Mouse (Mus musculus) hindbrain, embryonic 13.5 days (tissue): ENCODE data around the gene Tfap2e. TPM values are rescaled to one million over a fixed set of nuclear protein-coding genes. Genes with fewer than 3 reads are reported as not detected.
A peak's percentile ranks its signal among the peaks of the same experiment; 100 is the strongest.

Experiments used
- ATAC-seq: fragments of 200-750 bp; cut with Nextera tagmentation; 2 replicates; pipeline ENCODE4 v1.8.0; 2017; ENCODE audit warnings: moderate TSS enrichment; ENCODE audit not compliant: low FRiP score
- H3K27ac ChIP-seq: fragments of 300-500 bp; sonication (generic); 2 replicates; pipeline ENCODE4 v1.5.1; 2015; ENCODE audit warnings: inconsistent platforms, mild to moderate bottlenecking, moderate library complexity
- H3K27me3 ChIP-seq: fragments of 300-500 bp; sonication (generic); 2 replicates; pipeline ENCODE4 v1.6.1; 2015; ENCODE audit warnings: mild to moderate bottlenecking, inconsistent platforms
- H3K36me3 ChIP-seq: fragments of 300-500 bp; sonication (generic); 2 replicates; pipeline ENCODE4 v1.6.1; 2015; ENCODE audit warnings: mild to moderate bottlenecking, inconsistent platforms
- H3K4me1 ChIP-seq: fragments of 300-500 bp; sonication (generic); replicated peaks from 2 replicates; pipeline ENCODE4 v1.6.1; 2015; ENCODE audit warnings: inconsistent platforms
- H3K4me2 ChIP-seq: fragments of 300-500 bp; sonication (generic); 2 replicates; pipeline ENCODE4 v1.6.1; 2015; ENCODE audit warnings: inconsistent platforms, mild to moderate bottlenecking, moderate library complexity
- H3K4me3 ChIP-seq: fragments of 300-500 bp; sonication (generic); 2 replicates; pipeline ENCODE4 v1.5.1; 2015; ENCODE audit warnings: mild to moderate bottlenecking, inconsistent platforms
- H3K9ac ChIP-seq: fragments of 300-500 bp; sonication (generic); 2 replicates; pipeline ENCODE4 v1.6.1; 2015; ENCODE audit warnings: mild to moderate bottlenecking, inconsistent platforms
- H3K9me3 ChIP-seq: fragments of 300-500 bp; sonication (generic); 2 replicates; pipeline ENCODE4 v1.6.1; 2016; ENCODE audit warnings: inconsistent platforms
- WGBS: fragments of 180-500 bp; shearing (Covaris S2); methylation state at CpG from one replicate; pipeline ENCODE4 v1.1.7; 2015; 5-methylcytosine and 5-hydroxymethylcytosine counted together
- polyA plus RNA-seq: library from polyadenylated mRNA; unstranded; fragments of >200 nt; fragmentation: Nextera tagmentation; extraction: Ambion mirVana; gene quantifications from 2 replicates; pipeline ENCODE4 v1.2.1, GENCODE M21; 2015

Tfap2e gene
- polyA plus RNA-seq, 1 experiment from 2014 or later = 0.38 TPM

DNA sequence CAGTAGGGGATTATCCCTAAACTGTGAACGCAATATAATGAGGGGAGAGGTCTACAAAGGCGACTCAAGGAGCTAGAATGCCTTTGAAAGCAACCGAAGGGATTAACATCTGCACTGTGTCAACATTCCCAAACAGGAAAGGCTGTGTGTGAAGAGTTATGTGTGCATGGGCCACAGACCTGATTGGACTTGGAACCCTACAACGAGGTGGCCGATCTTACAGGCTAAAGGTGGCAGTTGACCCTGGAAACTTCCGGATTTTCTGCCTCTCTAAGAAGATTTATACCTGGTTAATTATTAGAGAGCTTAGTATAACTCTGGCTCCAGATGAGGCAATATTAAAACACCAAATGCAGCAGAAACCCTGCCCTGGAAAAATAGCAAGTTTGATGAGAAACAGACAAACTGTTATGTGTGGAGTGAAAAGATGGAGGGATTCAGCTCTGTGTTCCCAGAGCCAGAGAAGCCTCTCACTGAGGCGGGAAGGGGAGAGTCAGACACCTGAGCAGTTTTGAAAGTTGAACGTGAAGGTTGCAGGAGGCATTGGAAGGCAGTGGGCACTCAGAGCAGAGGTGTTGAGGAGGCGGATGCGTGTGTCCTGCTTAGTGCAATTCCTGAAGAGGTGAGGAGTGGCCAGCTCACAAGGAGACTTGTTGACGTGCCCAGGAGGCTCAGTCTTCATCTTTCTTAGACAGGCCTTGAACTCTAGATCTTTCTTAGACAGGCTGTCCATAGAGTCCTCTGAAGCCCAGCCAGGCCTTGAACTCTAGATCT is 26.7 kb upstream of the Tfap2e start:
- Histone ChIP-seq H3K4me3 (no peak overlapping the region), H3K4me1 (no peaks in the 10 kb centered on the region), H3K4me2 (no peak overlapping the region), H3K9ac (no peak overlapping the region), H3K27ac (no peak overlapping the region), H3K36me3 (peaks cover 47% of the 10 kb centered on the region), H3K27me3 (no peaks in the 10 kb centered on the region), H3K9me3 (no peaks in the 10 kb centered on the region)
- no peak for ATAC-seq
- 87% methylated on average over 11 of the region's 11 CpGs for WGBS

DNA sequence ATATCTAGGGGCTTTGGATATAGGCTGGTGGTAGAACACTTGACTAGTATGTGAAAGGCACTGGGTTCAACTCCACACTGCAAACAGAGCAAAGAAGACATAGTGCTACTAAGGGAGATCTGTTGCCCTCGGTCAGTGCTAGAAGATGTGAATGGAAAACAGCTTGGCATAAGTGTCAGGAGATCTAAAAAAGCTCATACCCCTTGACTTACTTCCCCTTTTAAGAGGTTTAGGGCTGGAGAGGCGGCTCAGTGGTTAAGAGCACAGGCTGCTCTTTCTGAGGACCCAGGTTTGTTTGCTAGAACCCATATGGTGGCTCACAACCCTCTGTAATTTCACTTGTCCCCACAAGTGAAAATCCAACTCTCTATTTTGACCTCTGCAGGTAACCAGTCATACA is 23.4 kb upstream of the Tfap2e start:
- H3K27me3 ChIP-seq = no peaks in the 10 kb centered on the region
- no peak for ATAC-seq
- WGBS = 92% methylated on average over 2 of the region's 2 CpGs
- H3K9ac ChIP-seq = no peak overlapping the region
- no peak overlapping the region for H3K27ac ChIP-seq
- H3K4me1 ChIP-seq = peaks cover 13% of the 10 kb centered on the region
- H3K36me3 ChIP-seq = peaks cover 49% of the 10 kb centered on the region
- H3K4me3 ChIP-seq = no peak overlapping the region
- H3K4me2 ChIP-seq = no peak overlapping the region
- H3K9me3 ChIP-seq = no peaks in the 10 kb centered on the region

DNA sequence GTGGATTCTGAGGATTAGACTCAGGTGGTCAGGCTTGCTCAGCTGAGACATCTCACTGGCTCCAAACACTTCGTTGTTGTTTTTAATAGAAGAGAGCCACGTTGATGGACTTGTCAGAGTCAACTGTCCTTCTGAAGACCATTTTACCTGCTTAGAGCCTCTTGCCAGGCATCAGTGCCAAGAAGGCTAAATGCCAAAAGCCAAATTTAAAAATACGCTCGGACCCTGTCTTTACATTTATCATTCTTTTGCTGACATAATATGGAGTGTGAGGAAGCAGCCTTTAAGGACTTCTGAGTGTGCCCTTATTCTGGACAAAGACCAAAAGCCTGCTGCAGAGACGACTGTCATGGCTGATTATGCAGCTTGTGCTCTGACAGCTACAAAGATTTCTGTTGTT is 22.3 kb upstream of the Tfap2e start:
- peaks cover 17% of the 10 kb centered on the region for H3K4me1 ChIP-seq
- H3K4me3 ChIP-seq = no peak overlapping the region
- H3K36me3 ChIP-seq = peaks cover 45% of the 10 kb centered on the region
- ATAC-seq = no peak
- 89% methylated on average over 5 of the region's 5 CpGs for WGBS
- no peaks in the 10 kb centered on the region for H3K9me3 ChIP-seq
- no peaks in the 10 kb centered on the region for H3K27me3 ChIP-seq
- H3K27ac ChIP-seq = no peak overlapping the region
- H3K4me2 ChIP-seq = no peak overlapping the region
- no peak overlapping the region for H3K9ac ChIP-seq

DNA sequence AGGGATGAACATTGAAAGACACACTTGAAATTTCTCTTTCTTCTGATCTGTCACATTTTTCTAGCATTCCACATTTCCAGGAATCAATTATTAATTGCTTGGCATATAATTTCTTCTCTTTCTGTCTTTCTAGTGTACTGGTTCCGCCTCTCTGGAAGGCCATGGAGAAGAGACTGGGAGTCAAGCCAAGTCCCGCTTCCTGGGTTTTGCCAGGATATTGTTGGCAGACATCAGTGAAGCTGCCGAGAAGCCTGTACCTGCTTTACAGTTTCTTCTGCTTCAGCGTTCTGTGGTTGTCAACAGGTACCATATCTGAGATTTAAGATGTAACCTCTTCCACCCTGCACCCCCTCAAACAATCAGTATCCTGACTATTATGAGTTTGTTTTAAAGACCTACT is 20.7 kb upstream of the Tfap2e start:
- Histone ChIP-seq H3K9ac (no peak overlapping the region), H3K36me3 (peaks cover 31% of the 10 kb centered on the region), H3K9me3 (no peaks in the 10 kb centered on the region), H3K27me3 (no peaks in the 10 kb centered on the region), H3K27ac (no peak overlapping the region), H3K4me2 (no peak overlapping the region), H3K4me1 (peaks cover 26% of the 10 kb centered on the region), H3K4me3 (no peak overlapping the region)
- WGBS = 81% methylated on average over 4 of the region's 4 CpGs
- ATAC-seq = no peak

DNA sequence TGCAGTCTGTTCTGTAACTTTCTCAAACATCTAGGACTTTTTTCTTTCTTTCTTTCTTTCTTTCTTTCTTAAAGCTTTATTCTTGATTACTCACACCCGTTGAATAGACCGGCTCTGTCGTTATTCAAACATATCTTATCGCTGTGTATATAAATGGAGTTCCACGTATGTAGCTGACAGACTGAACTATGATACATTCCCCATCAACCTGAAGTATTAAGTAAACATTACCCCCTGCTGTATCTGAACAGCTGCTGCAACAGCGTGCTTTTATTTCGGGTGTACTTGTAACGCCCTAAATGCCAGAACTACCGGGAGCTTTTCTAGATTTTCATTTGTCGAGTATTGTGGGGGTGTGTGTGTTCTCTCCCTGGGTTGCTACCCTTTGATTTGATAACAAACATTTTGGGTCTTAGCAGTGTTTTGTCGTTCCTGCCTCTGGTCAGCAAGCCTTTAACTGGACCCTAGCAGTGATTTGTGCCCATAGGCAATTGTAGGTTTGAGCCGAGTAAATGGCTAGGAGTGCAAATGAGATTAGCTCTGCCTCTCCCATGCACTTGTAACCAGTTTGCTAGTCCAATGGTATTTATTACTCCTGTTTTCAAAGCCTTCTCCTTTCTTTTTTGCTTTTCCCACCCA is 18.8 kb upstream of the Tfap2e start:
- Histone ChIP-seq H3K27me3 (no peaks in the 10 kb centered on the region), H3K4me1 (peaks cover 45% of the 10 kb centered on the region), H3K4me3 (peak overlapping the region; percentile 69), H3K4me2 (peak overlapping the region; percentile 97), H3K27ac (no peak overlapping the region), H3K9ac (peak overlapping the region; percentile 90), H3K9me3 (no peaks in the 10 kb centered on the region), H3K36me3 (peaks cover 23% of the 10 kb centered on the region)
- 56% methylated on average over 12 of the region's 12 CpGs for WGBS
- ATAC-seq = no peak

DNA sequence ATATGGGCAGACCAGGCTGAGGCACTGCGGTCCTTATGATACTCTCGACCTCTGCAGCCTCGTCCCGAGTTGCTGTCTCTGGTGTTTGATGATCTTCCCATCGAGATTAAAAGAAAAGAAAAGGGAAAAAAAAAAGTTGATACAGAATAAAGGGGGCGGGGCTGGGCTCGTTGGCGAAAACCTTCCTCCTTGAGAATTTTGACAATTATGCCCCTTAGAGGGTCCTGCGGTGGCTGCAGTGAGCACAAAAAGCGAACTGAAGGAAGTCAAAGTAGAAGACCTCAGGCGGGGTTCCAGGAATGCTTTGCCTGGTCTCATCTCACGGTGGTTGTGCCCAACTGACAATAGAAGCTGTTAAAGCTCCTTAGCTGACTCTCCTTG is 18.2 kb upstream of the Tfap2e start:
- WGBS = 1% methylated on average over 12 of the region's 12 CpGs
- H3K36me3 ChIP-seq = peaks cover 24% of the 10 kb centered on the region
- no peak for ATAC-seq
- H3K27me3 ChIP-seq = no peaks in the 10 kb centered on the region
- peak overlapping the region; percentile 90 for H3K9ac ChIP-seq
- H3K4me2 ChIP-seq = peak overlapping the region; percentile 97
- H3K4me3 ChIP-seq = peak overlapping the region; percentile 69
- peaks cover 51% of the 10 kb centered on the region for H3K4me1 ChIP-seq
- H3K27ac ChIP-seq = peak overlapping the region; percentile 98
- no peaks in the 10 kb centered on the region for H3K9me3 ChIP-seq

DNA sequence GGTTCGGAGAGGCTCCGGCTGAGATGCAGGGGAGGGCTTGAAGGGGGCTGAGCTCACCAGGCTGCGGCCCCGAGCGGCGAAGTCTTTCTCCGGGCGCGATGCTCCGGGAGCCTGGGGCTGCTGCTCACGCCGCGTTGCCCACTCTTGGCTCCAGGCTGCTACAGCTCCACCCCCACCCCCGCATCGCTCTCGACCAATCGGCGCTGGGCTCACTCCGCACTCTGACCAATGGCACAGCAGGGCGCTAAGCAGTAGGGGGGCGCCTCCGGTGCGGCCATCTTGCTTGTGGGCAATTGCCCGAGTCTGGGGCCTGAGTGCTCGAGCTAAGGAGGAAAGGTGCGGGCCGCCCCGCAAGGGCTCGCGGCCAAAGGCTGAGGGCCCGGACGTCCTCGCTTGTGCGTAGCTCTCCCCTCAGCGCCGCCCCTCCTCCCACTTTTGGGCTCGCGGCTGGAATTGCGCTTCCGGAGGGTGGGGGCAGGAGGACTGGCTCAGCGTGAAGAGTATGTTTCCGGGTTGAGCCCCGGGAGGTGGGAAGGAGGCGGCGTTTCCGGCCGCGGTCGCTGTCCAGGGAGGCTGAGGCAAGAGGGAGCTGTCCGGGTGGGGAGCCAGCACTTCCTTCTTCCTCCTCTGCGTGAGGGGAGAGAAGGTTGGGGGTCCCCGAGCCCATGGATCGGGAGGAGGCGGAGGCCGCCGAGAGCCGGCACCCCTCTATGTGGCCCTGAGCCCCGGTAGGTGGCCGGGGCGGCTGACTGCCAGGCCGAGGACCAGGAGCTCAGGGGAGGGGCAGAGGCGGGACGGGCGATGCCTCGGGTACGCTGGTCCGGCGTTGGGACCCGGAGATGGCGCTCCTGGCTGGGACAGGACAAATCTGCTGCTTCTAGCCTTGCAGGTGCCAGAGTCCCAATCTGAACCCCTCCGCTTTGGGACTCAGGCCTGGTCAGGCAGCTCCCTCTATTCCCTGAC is 17.5 kb upstream of the Tfap2e start, which contains the start of the genes Ncdn and AU040320:
Ncdn (minus strand) TSS at position 171 of the 963 bp plus-strand sequence.
AU040320 (plus strand) TSS at position 277 of the 963 bp plus-strand sequence.
- peaks cover 31% of the 10 kb centered on the region for H3K36me3 ChIP-seq
- WGBS = under 1% methylated on average over 69 of the region's 71 CpGs
- H3K4me2 ChIP-seq = peak within 1 kb of the TSS; percentile 97
- peaks cover 58% of the 10 kb centered on the region for H3K4me1 ChIP-seq
- H3K9me3 ChIP-seq = no peaks in the 10 kb centered on the region
- H3K27me3 ChIP-seq = no peaks in the 10 kb centered on the region
- H3K27ac ChIP-seq = peak within 1 kb of the TSS; percentile 98
- peak within 1 kb of the TSS; percentile 90 for H3K9ac ChIP-seq
- peak; percentile 97 for ATAC-seq
- peak within 1 kb of the TSS; percentile 69 for H3K4me3 ChIP-seq

DNA sequence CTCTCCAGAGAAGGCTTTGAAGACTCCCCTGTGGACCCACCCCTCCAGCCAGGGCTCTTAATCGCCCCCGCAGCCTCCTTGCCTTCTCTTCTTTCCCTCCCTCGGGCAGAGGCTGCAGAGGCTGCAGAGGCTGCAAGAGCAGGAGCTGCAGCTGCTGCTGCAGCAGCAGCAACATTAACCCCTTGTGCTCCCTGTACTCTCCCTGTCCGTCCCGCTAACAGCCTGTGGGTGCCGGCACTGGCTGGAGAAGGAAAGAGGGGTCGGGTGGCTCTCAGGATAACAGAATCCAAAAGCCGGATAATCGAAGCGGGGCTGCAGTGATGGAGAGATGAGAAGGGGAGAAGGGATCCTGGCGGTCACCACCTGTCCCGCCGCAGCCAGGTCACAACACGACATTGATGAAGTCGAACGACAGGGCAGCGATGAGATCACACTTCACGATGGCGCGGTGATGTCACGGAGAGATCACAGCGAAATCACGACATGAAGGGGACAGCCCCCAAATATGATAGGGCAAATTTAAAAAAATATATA is 16.6 kb upstream of the Tfap2e start:
- under 1% methylated on average over 23 of the region's 23 CpGs for WGBS
- peak; percentile 0; the same call in 1 of the 2 replicates for ATAC-seq
- Histone ChIP-seq H3K4me3 (peak overlapping the region; percentile 69), H3K27ac (peak overlapping the region; percentile 98), H3K4me1 (peaks cover 65% of the 10 kb centered on the region), H3K36me3 (peaks cover 31% of the 10 kb centered on the region), H3K4me2 (peak overlapping the region; percentile 97), H3K9ac (peak overlapping the region; percentile 90), H3K9me3 (no peaks in the 10 kb centered on the region), H3K27me3 (no peaks in the 10 kb centered on the region)

DNA sequence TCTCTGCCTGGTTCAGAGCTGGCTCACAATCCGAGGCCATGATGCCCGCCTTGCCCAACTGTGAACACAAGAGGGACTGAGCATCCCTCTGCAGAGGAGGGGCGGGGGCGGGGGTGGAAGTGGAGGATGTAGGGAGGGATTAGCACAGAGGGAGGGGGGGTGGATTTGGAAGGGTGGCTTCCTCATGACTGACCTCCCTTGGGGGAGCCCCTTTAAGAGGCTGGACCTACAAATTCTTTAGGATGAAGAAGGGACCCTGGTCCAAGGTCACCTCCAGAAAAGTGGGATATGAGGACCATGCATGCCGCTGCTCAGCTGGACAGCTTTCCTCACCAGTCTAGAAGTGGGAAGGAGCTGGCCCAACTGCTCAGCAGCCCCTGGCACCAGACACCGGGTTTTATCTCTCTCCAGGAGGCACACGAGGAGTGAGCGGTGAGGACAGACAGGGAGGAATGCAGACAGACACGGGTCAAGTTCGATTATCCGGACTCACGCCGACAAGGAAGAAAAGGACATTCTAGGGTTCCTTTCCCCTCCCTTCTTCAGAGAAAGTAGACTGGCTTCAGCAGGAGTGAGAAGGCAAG is 16.1 kb upstream of the Tfap2e start:
- no peaks in the 10 kb centered on the region for H3K27me3 ChIP-seq
- peak overlapping the region; percentile 97 for H3K4me2 ChIP-seq
- no peaks in the 10 kb centered on the region for H3K9me3 ChIP-seq
- peak overlapping the region; percentile 98 for H3K27ac ChIP-seq
- WGBS = 3% methylated on average over 13 of the region's 13 CpGs
- peaks cover 65% of the 10 kb centered on the region for H3K4me1 ChIP-seq
- H3K4me3 ChIP-seq = peak overlapping the region; percentile 69
- peak overlapping the region; percentile 90 for H3K9ac ChIP-seq
- H3K36me3 ChIP-seq = peaks cover 32% of the 10 kb centered on the region
- no peak for ATAC-seq

DNA sequence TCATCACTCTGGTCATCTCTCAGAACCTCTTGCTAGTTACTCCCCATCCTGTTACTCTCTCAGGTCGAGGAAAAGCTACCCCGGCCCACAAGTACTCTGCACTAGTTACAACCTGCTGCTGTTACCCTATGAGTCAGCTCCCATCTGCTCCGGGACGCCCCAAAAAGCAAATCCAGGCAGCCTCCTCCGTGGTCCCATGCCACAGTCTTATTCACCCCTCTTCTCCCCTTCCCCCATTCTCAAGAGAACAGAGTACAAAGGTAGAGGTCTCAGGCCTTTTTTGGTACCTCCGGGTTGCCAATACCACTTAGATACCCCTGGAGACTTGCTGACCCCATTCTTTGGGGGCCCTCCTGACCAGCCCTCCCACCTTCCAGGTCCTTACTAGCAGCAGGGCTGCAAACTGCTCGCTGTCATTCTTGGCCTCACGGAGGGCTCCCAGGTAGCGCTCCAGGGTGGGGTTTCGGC is 15.6 kb upstream of the Tfap2e start:
- Histone ChIP-seq H3K27me3 (no peaks in the 10 kb centered on the region), H3K36me3 (peaks cover 37% of the 10 kb centered on the region), H3K4me3 (peak overlapping the region; percentile 69), H3K4me1 (peaks cover 65% of the 10 kb centered on the region), H3K9ac (peak overlapping the region; percentile 90), H3K9me3 (no peaks in the 10 kb centered on the region), H3K4me2 (peak overlapping the region; percentile 97), H3K27ac (no peak overlapping the region; the same call in 1 of the 2 replicates)
- 54% methylated on average over 10 of the region's 10 CpGs for WGBS
- ATAC-seq = no peak

DNA sequence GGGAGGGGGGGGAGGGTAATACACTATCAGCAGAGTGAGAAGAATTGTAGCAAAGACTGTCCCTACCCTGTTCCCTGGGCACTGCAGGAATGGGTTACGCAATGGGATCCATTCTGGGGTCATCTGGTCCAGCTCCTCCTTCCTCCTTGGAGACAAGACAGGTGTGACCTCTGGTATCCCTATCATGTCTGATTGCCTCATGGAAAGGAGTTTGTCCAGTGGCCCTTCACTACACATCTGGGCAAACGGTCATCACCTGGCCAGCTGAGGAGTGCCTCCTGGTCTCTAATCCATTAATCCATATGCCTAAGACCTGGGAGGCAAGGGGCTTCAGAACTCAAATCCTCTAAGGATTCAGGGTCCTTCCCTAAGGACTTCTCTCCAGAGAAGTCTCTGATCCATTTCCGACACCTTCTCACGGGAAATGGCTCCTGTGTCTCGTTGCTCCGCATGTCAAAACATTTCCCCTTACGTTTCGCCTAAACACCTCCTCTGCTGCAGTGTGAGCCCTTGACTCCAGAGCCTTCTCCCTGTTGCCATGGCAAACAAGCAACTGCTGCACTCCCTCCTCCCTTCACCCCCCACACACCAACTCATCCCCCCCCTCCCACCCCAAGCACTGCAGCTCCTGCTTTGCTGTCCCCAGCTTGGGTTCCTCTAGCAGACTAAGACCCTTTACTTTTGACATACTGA is 15.0 kb upstream of the Tfap2e start:
- H3K9me3 ChIP-seq = no peaks in the 10 kb centered on the region
- no peaks in the 10 kb centered on the region for H3K27me3 ChIP-seq
- H3K4me3 ChIP-seq = peak overlapping the region; percentile 69
- peak overlapping the region; percentile 90 for H3K9ac ChIP-seq
- no peak for ATAC-seq
- no peak overlapping the region for H3K27ac ChIP-seq
- H3K4me2 ChIP-seq = peak overlapping the region; percentile 97
- 80% methylated on average over 8 of the region's 8 CpGs for WGBS
- peaks cover 68% of the 10 kb centered on the region for H3K4me1 ChIP-seq
- peaks cover 43% of the 10 kb centered on the region for H3K36me3 ChIP-seq
